ENCODE assay signal across 12 mouse cellular contexts in genomic region chr11:114229763-114230162, GRCm38 (mm10).
DNase-seq lines count a peak whose midpoint lies in the region; ATAC-seq and TF ChIP-seq lines count a peak whose summit lies in the region.
"Had no signal": no experiment of that assay in that cellular context is flagged by ENCODE, and none has a peak within 500 bp of the region (broad histone marks: within the 10 kb centered on the region; RNA-seq: fewer than 3 reads in every experiment).

No protein-coding gene starts in this region.

- H3K36me3 ChIP-seq in kidney, adult 2 months (ENCODE audit: control insufficient read depth, insufficient read depth, low read length), result no peaks in the 10 kb centered on the region
- no peaks in the 10 kb centered on the region for H3K36me3 ChIP-seq in limb, embryonic 14.5 days (ENCODE audit: control insufficient read depth, insufficient read depth, low read length)
- no peaks in the 10 kb centered on the region for H3K36me3 ChIP-seq in stomach, embryonic 14.5 days (ENCODE audit: control insufficient read depth, insufficient read depth, low read length)

- no peak overlapping the region for H3K4me3 ChIP-seq in kidney, adult 2 months (ENCODE audit: insufficient read depth, low read depth, low read length)
- H3K4me3 ChIP-seq in limb, embryonic 14.5 days (replicated peaks; ENCODE audit: low read length), result no peak overlapping the region
- H3K4me3 ChIP-seq in stomach, embryonic 14.5 days (ENCODE audit: low read depth, low read length), result no peak overlapping the region
- H3K4me3 ChIP-seq in cerebellum, adult 2 months (replicated peaks; ENCODE audit: insufficient read depth, low read depth, low read length), result no peak overlapping the region

- no peaks in the 10 kb centered on the region for H3K4me1 ChIP-seq in kidney, adult 2 months (ENCODE audit: control insufficient read depth, insufficient read depth, low read length)
- H3K4me1 ChIP-seq in limb, embryonic 14.5 days (ENCODE audit: control insufficient read depth, insufficient read depth, low read length), result peaks cover 9% of the 10 kb centered on the region; the same call in 1 of the 2 replicates
- H3K4me1 ChIP-seq in stomach, embryonic 14.5 days (ENCODE audit: control insufficient read depth, insufficient read depth, low read length), result peaks cover 10% of the 10 kb centered on the region; the same call in 1 of the 2 replicates
- no peaks in the 10 kb centered on the region for H3K4me1 ChIP-seq in cerebellum, adult 2 months (ENCODE audit: control insufficient read depth, insufficient read depth, low read length)

- 24% methylated on average over 8 of the region's 8 CpGs for WGBS in kidney, adult 2 months
- 9% methylated on average over 8 of the region's 8 CpGs for WGBS in limb, embryonic 14.5 days
- WGBS in stomach, embryonic 14.5 days, result 25% methylated on average over 8 of the region's 8 CpGs
- 51% methylated on average over 8 of the region's 8 CpGs for WGBS in cerebellum, adult 2 months

- H3K27me3 ChIP-seq in kidney, adult 2 months (replicated peaks; ENCODE audit: control insufficient read depth, insufficient read depth, low read length), result no peaks in the 10 kb centered on the region
- no peaks in the 10 kb centered on the region for H3K27me3 ChIP-seq in limb, embryonic 14.5 days (ENCODE audit: control insufficient read depth, insufficient read depth, low read length)
- no peaks in the 10 kb centered on the region for H3K27me3 ChIP-seq in stomach, embryonic 14.5 days (ENCODE audit: control insufficient read depth, insufficient read depth, low read length)
- H3K27me3 ChIP-seq in cerebellum, adult 2 months (ENCODE audit: control insufficient read depth, insufficient read depth, low read length), result no peaks in the 10 kb centered on the region; the same call in 1 of the 2 replicates

- H3K9me3 ChIP-seq in limb, embryonic 14.5 days (ENCODE audit: control insufficient read depth, low read length), result no peaks in the 10 kb centered on the region
- no peaks in the 10 kb centered on the region for H3K9me3 ChIP-seq in stomach, embryonic 14.5 days (ENCODE audit: control insufficient read depth, low read depth, low read length)

- peak; percentile 20 for DNase-seq in kidney, adult 2 months
- no peak for DNase-seq in kidney, adult 9 months
- peak; percentile 45 for DNase-seq in heart, postnatal 4 days
- peak; percentile 82 for DNase-seq in limb, embryonic 14.5 days (ENCODE audit: low spot score)
- no peak for DNase-seq in thymus, adult 18-20 months
- no peak for DNase-seq in cerebellum, adult 2 months
- DNase-seq: left cerebral cortex, postnatal 4 days; thymus, postnatal 14 days had no signal

- no peak overlapping the region for H3K27ac ChIP-seq in kidney, adult 2 months (ENCODE audit: insufficient read depth, low read depth, low read length)
- H3K27ac ChIP-seq in limb, embryonic 14.5 days (replicated peaks; ENCODE audit: low read depth, low read length), result 0 out of 2 replicates have a peak overlapping the region, but pooled peaks have one; percentile 21
- peak overlapping the region; percentile 61; the same call in 1 of the 2 replicates for H3K27ac ChIP-seq in stomach, embryonic 14.5 days (ENCODE audit: low read length)
- no peak overlapping the region for H3K27ac ChIP-seq in cerebellum, adult 2 months (ENCODE audit: insufficient read depth, low read length)

- no peak for TF ChIP-seq CTCF in kidney, adult 2 months (conservative IDR thresholded peaks at IDR 0.05; ENCODE audit: insufficient read depth, insufficient read length, low read depth, low read length)
- TF ChIP-seq CTCF in cerebellum, adult 2 months (IDR thresholded peaks at IDR 0.05; ENCODE audit: borderline replicate concordance, insufficient read depth, low read depth, low read length), result no peak

- peak; percentile 80 for ATAC-seq in limb, embryonic 14.5 days (ENCODE audit: low FRiP score, low read depth)
- ATAC-seq in stomach, embryonic 14.5 days (ENCODE audit: insufficient number of reproducible peaks, insufficient read depth, low FRiP score, low read depth), result peak; percentile 39; the same call in 1 of the 2 replicates
- no peak for ATAC-seq in monocyte, adult 5-6 weeks (replicated peaks; ENCODE audit: insufficient number of reproducible peaks, low FRiP score, low TSS enrichment, poor library complexity, severe bottlenecking)
- ATAC-seq: CD4-positive, CD25-positive, alpha-beta regulatory T cell, adult 4 months; inflammation-experienced regulatory T-cells, adult 6 months had no signal

- H3K9ac ChIP-seq in limb, embryonic 14.5 days (ENCODE audit: low read depth, low read length, severe bottlenecking), result no peak overlapping the region
- H3K9ac ChIP-seq in stomach, embryonic 14.5 days (replicated peaks; ENCODE audit: low read depth, low read length), result no peak overlapping the region

- TF ChIP-seq POLR2A in kidney, adult 2 months (IDR thresholded peaks at IDR 0.05; ENCODE audit: low read depth, low read length), result no peak
- no peak for TF ChIP-seq POLR2A in limb, embryonic 14.5 days (IDR thresholded peaks at IDR 0.05; ENCODE audit: borderline replicate concordance, extremely low read depth, insufficient read depth, insufficient read length)
- no peak for TF ChIP-seq POLR2A in cerebellum, adult 2 months (IDR thresholded peaks at IDR 0.05; ENCODE audit: borderline replicate concordance, insufficient read depth, low read length)

- no peak overlapping the region for H3K4me2 ChIP-seq in limb, embryonic 14.5 days (replicated peaks; ENCODE audit: low read depth, low read length, severe bottlenecking)
- no peak overlapping the region for H3K4me2 ChIP-seq in stomach, embryonic 14.5 days (replicated peaks; ENCODE audit: low read depth, low read length)

Comparison
In these comparisons a context has a peak if more than half of its experiments do, and no peak if none do; other contexts are left out.
1. DNase-seq: peak in kidney, adult 2 months (single experiment), heart, postnatal 4 days (single experiment) and limb, embryonic 14.5 days (single experiment); none in kidney, adult 9 months (single experiment), thymus, adult 18-20 months (0 of 2) and cerebellum, adult 2 months (0 of 2).
2. H3K27ac ChIP-seq: peak in limb, embryonic 14.5 days (single experiment) and stomach, embryonic 14.5 days (single experiment); none in kidney, adult 2 months (single experiment) and cerebellum, adult 2 months (single experiment).